Mouse (Mus musculus) hindbrain, embryonic 16.5 days (tissue): ENCODE measurements around the gene Nupl1. TPM values are rescaled to one million over a fixed set of nuclear protein-coding genes. Genes with fewer than 3 reads are reported as not detected.

Experiments used
- ATAC-seq: fragments of 200-750 bp; cut with Nextera tagmentation; 2 replicates; pipeline ENCODE4 v1.8.0; 2017; ENCODE audit warnings: moderate TSS enrichment, moderate library complexity
- H3K27ac ChIP-seq: fragments of 300-500 bp; sonication (generic); 2 replicates; pipeline ENCODE4 v1.5.1; 2014; ENCODE audit warnings: low read depth, mild to moderate bottlenecking, control low read depth, low read length, moderate library complexity
- H3K27me3 ChIP-seq: fragments of 300-500 bp; sonication (generic); replicated peaks from 2 replicates; pipeline ENCODE4 v1.6.1; 2014; ENCODE audit warnings: low read length; ENCODE audit not compliant: control insufficient read depth, insufficient read depth
- H3K36me3 ChIP-seq: fragments of 300-500 bp; sonication (generic); 2 replicates; pipeline ENCODE4 v1.6.1; 2014; ENCODE audit warnings: mild to moderate bottlenecking, low read length, moderate library complexity, mixed read lengths; ENCODE audit not compliant: control insufficient read depth, insufficient read depth
- H3K4me1 ChIP-seq: fragments of 300-500 bp; sonication (generic); 2 replicates; pipeline ENCODE4 v1.6.1; 2014; ENCODE audit warnings: low read depth, low read length; ENCODE audit not compliant: control insufficient read depth, insufficient read depth
- H3K4me2 ChIP-seq: fragments of 300-500 bp; sonication (generic); 2 replicates; pipeline ENCODE4 v1.6.1; 2014; ENCODE audit warnings: mild to moderate bottlenecking, low read length, control low read depth, moderate library complexity
- H3K4me3 ChIP-seq: fragments of 300-500 bp; sonication (generic); 2 replicates; pipeline ENCODE4 v1.5.1; 2014; ENCODE audit warnings: mild to moderate bottlenecking, low read length, control low read depth, moderate library complexity
- H3K9ac ChIP-seq: fragments of 300-500 bp; sonication (generic); 2 replicates; pipeline ENCODE4 v1.6.1; 2014; ENCODE audit warnings: low read depth, mild to moderate bottlenecking, control low read depth, low read length, moderate library complexity
- H3K9me3 ChIP-seq: fragments of 300-500 bp; sonication (generic); 2 replicates; pipeline ENCODE4 v1.6.1; 2014; ENCODE audit warnings: mild to moderate bottlenecking, low read length, moderate library complexity; ENCODE audit not compliant: control insufficient read depth
- WGBS: fragments of 180-500 bp; shearing (Covaris S2); extraction: QIAGEN DNeasy Blood & Tissue Kit; methylation state at CpG from one replicate; pipeline ENCODE4 v1.1.7; 2014; 5-methylcytosine and 5-hydroxymethylcytosine counted together
- polyA plus RNA-seq: library from polyadenylated mRNA; unstranded; fragments of >200 nt; fragmentation: Nextera tagmentation; extraction: Ambion mirVana; gene quantifications from 2 replicates; pipeline ENCODE4 v1.2.1, GENCODE M21; 2015

The Nupl1 gene
- polyA plus RNA-seq: 0.11 and 0.16 TPM in 2 replicates

DNA sequence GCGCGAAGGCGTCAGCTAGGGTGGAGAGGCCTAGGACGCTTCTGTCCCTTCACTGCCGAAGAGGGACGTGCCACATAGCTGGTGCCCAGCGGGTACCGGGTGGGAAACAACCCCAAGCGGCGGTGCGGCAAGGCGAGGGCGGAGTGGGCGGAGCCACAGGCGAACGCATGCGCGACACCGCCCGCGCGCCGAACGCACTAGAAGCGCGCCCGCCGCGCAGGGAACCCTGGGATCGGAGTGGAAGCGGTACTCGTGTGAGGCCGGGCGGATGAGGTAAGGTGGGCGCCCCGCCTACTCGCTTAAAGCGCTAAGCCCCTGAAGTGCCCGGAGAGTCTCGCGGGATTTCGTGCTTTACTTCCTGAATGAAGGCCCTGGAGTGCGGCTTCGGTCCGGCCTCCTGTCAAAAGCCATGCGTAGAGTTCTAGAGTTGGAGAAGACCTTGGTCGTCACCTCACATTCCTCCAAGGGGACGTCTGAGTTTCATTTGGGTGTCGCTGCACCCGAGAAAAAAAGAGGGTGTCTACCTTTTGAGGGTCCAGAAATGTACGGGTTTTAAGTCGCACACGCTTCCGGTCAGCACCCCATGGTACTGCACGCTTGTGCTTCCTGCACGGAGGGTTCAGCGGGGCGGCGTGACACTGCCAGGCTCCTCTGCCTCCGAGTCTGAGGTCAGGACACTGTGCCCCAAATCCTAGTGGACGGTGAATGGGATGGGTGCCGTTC is at the start of gene Nupl1, which contains the start of gene Gm49336:
Gene Nupl1 (minus strand): TSS at position 151 of the 723 bp plus-strand sequence.
Gene Gm49336 (minus strand): TSS at position 227 of the 723 bp plus-strand sequence.
- H3K36me3 ChIP-seq: no peaks in the 10 kb centered on the region
- 0% methylated on average over 58 of the region's 62 CpGs for WGBS
- no peaks in the 10 kb centered on the region for H3K27me3 ChIP-seq
- H3K27ac ChIP-seq: peak within 1 kb of the TSS; percentile 93
- ATAC-seq: peak; percentile 99
- H3K9ac ChIP-seq: peak within 1 kb of the TSS; percentile 97
- peak within 1 kb of the TSS; percentile 91 for H3K4me2 ChIP-seq
- H3K4me1 ChIP-seq: peaks cover 20% of the 10 kb centered on the region
- H3K4me3 ChIP-seq: peak within 1 kb of the TSS; percentile 97
- H3K9me3 ChIP-seq: no peaks in the 10 kb centered on the region

DNA sequence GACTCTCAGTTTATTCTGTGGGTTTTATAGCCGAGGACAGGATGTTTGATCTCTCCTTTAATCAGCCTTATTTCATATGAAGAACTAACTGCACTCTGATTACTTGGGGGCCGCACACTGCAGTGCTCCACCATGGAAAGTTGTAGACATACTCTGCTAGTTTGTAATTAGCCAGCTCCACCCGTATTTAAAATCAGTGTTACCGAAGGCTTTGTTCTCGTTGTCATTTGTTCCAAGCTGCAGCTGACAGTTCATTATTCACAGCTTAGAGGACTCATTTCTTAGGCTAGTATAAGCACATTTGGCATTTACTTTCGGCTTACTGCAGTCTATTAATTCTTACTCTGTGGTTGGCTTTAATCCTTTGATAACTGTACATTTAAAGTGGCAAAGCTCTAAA is 49.8 kb upstream of the Nupl1 start:
- no peak overlapping the region for H3K9ac ChIP-seq
- no peaks in the 10 kb centered on the region for H3K4me1 ChIP-seq
- WGBS: 39% methylated on average over 6 of the region's 6 CpGs
- no peak overlapping the region for H3K4me2 ChIP-seq
- no peak for ATAC-seq
- H3K27me3 ChIP-seq: no peaks in the 10 kb centered on the region
- no peak overlapping the region for H3K4me3 ChIP-seq
- no peak overlapping the region for H3K27ac ChIP-seq
- peaks cover 7% of the 10 kb centered on the region for H3K36me3 ChIP-seq
- H3K9me3 ChIP-seq: no peaks in the 10 kb centered on the region

DNA sequence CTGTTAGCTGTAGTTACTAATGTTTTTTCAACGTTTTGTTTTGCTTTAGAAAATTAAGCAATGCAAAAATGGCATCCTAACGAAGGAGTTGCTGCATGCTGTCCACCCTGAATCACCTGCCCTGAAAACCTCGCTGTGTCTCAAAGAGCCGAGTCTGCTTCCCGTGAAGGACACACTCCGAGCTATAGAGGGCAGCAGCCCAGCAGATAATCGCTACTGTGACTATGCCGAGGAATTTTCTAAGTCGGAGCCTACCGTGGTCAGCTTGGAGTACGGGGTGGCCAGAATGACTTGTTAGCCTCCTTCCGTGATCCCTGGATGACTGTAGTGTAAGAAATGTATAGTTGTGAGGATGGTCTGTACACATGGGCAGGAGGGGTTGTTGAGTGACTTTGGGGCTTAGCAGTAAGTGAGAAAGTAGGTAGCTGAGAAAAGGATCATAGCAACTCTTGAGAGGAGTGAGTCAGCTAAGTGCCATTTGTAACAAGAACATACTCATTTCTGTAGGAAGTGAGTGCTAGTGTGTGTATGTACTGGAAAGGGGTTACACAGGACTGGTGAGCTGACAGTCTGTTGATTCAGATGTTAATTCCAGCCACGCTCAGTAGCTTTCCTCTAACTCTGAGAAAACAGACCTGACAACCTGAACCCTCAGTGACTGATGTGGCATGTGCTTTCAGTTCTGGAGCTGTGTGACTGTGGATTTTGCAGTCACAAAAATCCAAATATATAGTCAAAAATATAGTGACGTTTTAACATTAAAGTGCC is 49.2 kb upstream of the Nupl1 start:
- ATAC-seq: 0 out of 2 replicates have a peak, but pooled peaks have one; percentile 52
- no peak overlapping the region for H3K9ac ChIP-seq
- no peaks in the 10 kb centered on the region for H3K9me3 ChIP-seq
- no peak overlapping the region for H3K27ac ChIP-seq
- H3K4me1 ChIP-seq: no peaks in the 10 kb centered on the region
- H3K36me3 ChIP-seq: peaks cover 7% of the 10 kb centered on the region
- WGBS: 65% methylated on average over 14 of the region's 14 CpGs
- no peak overlapping the region for H3K4me2 ChIP-seq
- H3K27me3 ChIP-seq: no peaks in the 10 kb centered on the region
- H3K4me3 ChIP-seq: no peak overlapping the region

DNA sequence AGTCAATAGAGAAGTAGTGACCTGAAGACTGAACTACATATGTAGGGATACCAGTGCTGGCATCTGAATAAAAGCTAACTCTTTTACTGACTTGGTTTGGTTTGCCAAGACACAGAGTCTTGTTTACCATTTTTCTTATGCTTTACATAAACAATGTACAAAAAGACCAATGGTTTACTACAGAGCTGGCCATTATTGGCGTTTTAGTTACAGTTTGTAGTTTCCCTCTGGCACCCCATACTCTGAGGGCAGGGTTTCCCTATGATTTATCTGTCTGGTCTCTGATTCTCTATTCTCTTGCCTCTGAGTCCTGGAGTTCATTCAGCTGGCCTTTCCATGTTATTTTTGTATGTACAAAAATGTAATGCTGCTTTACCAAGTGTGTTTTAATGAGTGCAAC is 44.3 kb upstream of the Nupl1 start:
- no peaks in the 10 kb centered on the region for H3K4me1 ChIP-seq
- H3K36me3 ChIP-seq: peaks cover 11% of the 10 kb centered on the region
- H3K9ac ChIP-seq: no peak overlapping the region
- H3K27me3 ChIP-seq: no peaks in the 10 kb centered on the region
- H3K27ac ChIP-seq: no peak overlapping the region
- no peak overlapping the region for H3K4me2 ChIP-seq
- 80% methylated on average over 1 of the region's 1 CpGs for WGBS
- no peaks in the 10 kb centered on the region for H3K9me3 ChIP-seq
- no peak for ATAC-seq
- no peak overlapping the region for H3K4me3 ChIP-seq

DNA sequence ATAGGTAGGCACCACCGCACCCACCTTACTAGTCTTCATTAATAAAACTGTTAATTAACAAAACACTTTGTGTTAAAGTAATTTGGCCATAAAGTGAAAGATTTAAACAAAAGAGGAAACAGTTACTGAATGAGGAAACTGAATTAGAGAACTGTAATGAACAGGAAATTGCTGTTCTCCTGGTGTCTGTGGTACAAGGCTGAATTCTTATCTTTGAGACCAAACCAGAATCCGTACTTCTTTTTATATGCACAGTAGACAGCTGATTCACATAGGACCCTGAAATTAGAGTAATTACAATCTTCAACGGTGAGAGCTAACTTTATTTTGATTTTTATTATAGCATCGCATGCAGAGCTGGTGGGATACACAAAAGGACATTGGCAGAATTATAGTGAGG is 39.1 kb upstream of the Nupl1 start:
- Histone ChIP-seq H3K36me3 (peaks cover 11% of the 10 kb centered on the region; the same call in 1 of the 2 replicates), H3K27ac (no peak overlapping the region), H3K9me3 (no peaks in the 10 kb centered on the region), H3K27me3 (no peaks in the 10 kb centered on the region), H3K4me1 (no peaks in the 10 kb centered on the region), H3K4me3 (no peak overlapping the region), H3K9ac (no peak overlapping the region), H3K4me2 (no peak overlapping the region)
- 92% methylated on average over 4 of the region's 4 CpGs for WGBS
- ATAC-seq: no peak

DNA sequence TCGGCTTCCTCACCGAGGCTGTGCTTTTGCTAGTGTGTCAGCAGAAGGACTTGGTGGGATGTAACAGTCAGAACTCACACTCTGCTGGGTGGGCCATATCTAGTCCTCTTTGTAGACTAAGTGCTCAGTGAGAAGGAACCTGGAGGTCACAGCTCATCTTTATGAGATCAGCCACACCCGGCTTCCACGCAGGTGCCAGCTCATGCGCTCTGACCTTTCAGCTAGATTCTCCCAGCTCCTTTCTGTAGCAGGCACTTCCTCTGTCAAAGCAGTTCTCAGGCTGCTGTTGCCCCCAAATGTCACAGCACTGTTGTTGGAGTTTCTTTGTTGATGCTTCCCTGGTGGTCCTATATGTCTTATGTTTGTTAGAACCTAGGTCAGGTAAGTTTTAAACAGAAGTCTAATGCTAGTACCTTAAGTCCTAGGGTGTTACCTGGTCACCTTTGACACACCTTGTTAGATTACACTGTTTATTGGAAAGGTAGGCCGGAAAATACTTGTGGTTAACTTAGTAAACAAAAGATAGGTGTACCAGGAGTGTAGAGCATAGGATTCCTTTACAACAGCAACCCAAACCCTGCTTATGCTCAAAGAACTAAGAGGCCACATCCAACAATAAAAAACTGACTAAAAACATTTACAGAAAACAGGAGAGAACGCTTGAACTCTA is 35.1 kb upstream of the Nupl1 start:
- Histone ChIP-seq H3K9me3 (no peaks in the 10 kb centered on the region), H3K27me3 (no peaks in the 10 kb centered on the region)
- ATAC-seq: no peak

DNA sequence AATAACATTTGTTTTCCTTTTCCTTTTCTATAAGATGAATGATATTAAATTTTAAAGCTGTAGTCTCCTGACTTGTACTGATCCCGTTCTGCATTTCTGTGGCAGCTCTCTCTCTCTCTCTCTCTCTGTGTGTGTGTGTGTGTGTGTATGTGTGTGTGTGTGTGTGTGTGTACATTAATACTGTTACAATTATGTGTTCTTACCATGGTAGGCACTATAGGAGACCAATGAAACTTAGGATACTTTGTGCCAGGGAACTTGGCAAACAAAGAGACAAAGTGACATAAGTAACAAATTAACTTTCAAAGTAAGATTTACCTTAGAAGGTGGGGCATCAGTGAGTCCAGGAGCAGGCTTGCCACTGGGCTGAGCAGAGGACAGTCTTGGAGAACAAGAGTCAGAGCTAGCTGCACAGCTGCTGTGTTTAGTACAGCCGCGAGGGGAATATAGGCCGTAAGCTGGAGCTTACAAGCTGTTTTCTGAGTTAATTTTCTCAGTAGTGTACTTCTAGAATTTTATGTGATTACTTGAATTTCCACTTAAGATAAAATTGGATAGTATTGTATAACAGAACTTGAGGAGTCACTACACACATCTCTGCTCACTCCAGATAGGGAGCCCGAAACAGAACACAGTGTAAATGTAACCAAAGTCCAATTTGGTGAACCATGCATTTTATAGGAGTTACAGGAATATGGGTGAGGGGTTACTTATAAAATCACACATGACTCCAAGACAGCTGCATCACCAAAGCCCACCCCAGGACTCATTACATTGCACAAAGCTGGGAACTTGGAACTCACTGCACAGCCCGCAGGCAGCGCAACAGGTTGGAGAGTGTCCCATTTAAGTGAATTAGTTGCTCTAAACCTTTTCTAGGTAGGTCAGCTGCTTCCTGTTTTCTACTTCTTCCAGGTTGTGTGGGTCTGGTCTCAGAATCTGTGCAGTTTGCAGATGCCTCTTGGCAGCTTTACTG is 24.4 kb upstream of the Nupl1 start:
- Histone ChIP-seq H3K4me1 (no peaks in the 10 kb centered on the region), H3K9me3 (no peaks in the 10 kb centered on the region), H3K4me2 (no peak overlapping the region), H3K9ac (no peak overlapping the region), H3K27ac (no peak overlapping the region), H3K4me3 (no peak overlapping the region), H3K27me3 (no peaks in the 10 kb centered on the region), H3K36me3 (no peaks in the 10 kb centered on the region)
- no peak for ATAC-seq
- WGBS: 92% methylated on average over 7 of the region's 7 CpGs

More for the DNA sequence above, 35.1 kb upstream of the Nupl1 start:
- 91% methylated on average over 7 of the region's 7 CpGs for WGBS
- H3K4me1 ChIP-seq: no peaks in the 10 kb centered on the region
- no peak overlapping the region for H3K4me3 ChIP-seq
- peaks cover 10% of the 10 kb centered on the region; the same call in 1 of the 2 replicates for H3K36me3 ChIP-seq
- no peak overlapping the region for H3K27ac ChIP-seq
- H3K9ac ChIP-seq: no peak overlapping the region
- no peak overlapping the region for H3K4me2 ChIP-seq

DNA sequence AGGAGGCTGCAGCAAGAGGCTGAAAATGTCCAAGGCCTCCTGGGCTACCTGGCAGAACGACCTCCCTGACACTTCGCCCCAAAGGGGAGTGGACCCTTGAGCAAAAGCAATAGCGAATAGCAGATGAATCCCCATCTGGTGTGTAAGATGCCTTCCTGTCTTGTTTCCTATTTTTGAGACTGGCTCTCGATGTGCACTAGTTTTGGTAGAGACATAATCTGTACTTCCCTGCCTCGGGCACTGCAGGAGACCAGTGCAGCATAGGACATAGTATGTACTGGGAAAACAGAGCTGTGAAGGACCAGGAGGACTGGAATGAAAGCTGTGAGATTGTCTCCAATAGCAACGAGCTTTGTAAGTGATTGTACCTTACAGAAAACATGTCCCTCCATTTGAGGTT is 22.1 kb upstream of the Nupl1 start:
- no peaks in the 10 kb centered on the region for H3K36me3 ChIP-seq
- H3K4me3 ChIP-seq: no peak overlapping the region
- H3K9me3 ChIP-seq: no peaks in the 10 kb centered on the region
- H3K4me2 ChIP-seq: no peak overlapping the region
- no peak overlapping the region for H3K27ac ChIP-seq
- H3K27me3 ChIP-seq: no peaks in the 10 kb centered on the region
- ATAC-seq: no peak
- no peak overlapping the region for H3K9ac ChIP-seq
- H3K4me1 ChIP-seq: no peaks in the 10 kb centered on the region
- WGBS: 83% methylated on average over 6 of the region's 6 CpGs
